Mouse (Mus musculus) neural tube, embryonic 15.5 days (tissue): ENCODE data around the gene Cdkn2b. TPM values are rescaled to one million over a fixed set of nuclear protein-coding genes. Genes with fewer than 3 reads are reported as not detected.

Experiments
- ATAC-seq: fragments of 200-750 bp; cut with Nextera tagmentation; 2 replicates; pipeline ENCODE4 v1.8.0; 2017; ENCODE audit warnings: mild to moderate bottlenecking, moderate TSS enrichment, moderate library complexity; ENCODE audit not compliant: low FRiP score
- H3K27ac ChIP-seq: fragments of 300-500 bp; sonication (generic); replicated peaks from 2 replicates; pipeline ENCODE4 v1.5.1; 2015; ENCODE audit warnings: mild to moderate bottlenecking, inconsistent platforms
- H3K27me3 ChIP-seq: fragments of 300-500 bp; sonication (generic); replicated peaks from 2 replicates; pipeline ENCODE4 v1.6.1; 2015; ENCODE audit warnings: inconsistent platforms
- H3K36me3 ChIP-seq: fragments of 300-500 bp; sonication (generic); 2 replicates; pipeline ENCODE4 v1.6.1; 2015; ENCODE audit warnings: inconsistent platforms
- H3K4me1 ChIP-seq: fragments of 300-500 bp; sonication (generic); 2 replicates; pipeline ENCODE4 v1.6.1; 2015; ENCODE audit warnings: inconsistent platforms
- H3K4me2 ChIP-seq: fragments of 300-500 bp; sonication (generic); 2 replicates; pipeline ENCODE4 v1.6.1; 2015; ENCODE audit warnings: inconsistent platforms, mild to moderate bottlenecking, moderate library complexity
- H3K4me3 ChIP-seq: fragments of 300-500 bp; sonication (generic); replicated peaks from 2 replicates; pipeline ENCODE4 v1.5.1; 2015; ENCODE audit warnings: mild to moderate bottlenecking, inconsistent platforms
- H3K9ac ChIP-seq: fragments of 300-500 bp; sonication (generic); replicated peaks from 2 replicates; pipeline ENCODE4 v1.6.1; 2015; ENCODE audit warnings: mild to moderate bottlenecking, inconsistent platforms
- H3K9me3 ChIP-seq: fragments of 300-500 bp; sonication (generic); replicated peaks from 2 replicates; pipeline ENCODE4 v1.6.1; 2016; ENCODE audit warnings: inconsistent platforms
- WGBS: fragments of 180-500 bp; shearing (Covaris S2); methylation state at CpG from one replicate; pipeline ENCODE4 v1.1.7; 2015; ENCODE audit warnings: mixed read lengths; 5-methylcytosine and 5-hydroxymethylcytosine counted together
- polyA plus RNA-seq: library from polyadenylated mRNA; unstranded; fragments of >200 nt; fragmentation: Nextera tagmentation; extraction: Ambion mirVana; gene quantifications from 2 replicates; pipeline ENCODE4 v1.2.1, GENCODE M21; 2015

Cdkn2b gene
- polyA plus RNA-seq, 1 experiment from 2014 or later, result 0.93 TPM

GRCm38 (mm10) chr4:89272961-89273540 lies 37.8 kb downstream of the Cdkn2b start:
- under 1% methylated on average over 20 of the region's 20 CpGs for WGBS
- H3K4me1 ChIP-seq, result no peaks in the 10 kb centered on the region

GRCm38 (mm10) chr4:89272101-89272718 lies 38.6 kb downstream of the Cdkn2b start:
- 4% methylated on average over 18 of the region's 18 CpGs for WGBS
- peaks cover 85% of the 10 kb centered on the region for H3K27me3 ChIP-seq
- H3K36me3 ChIP-seq, result no peaks in the 10 kb centered on the region
- H3K9me3 ChIP-seq, result no peaks in the 10 kb centered on the region
- H3K4me3 ChIP-seq, result no peak overlapping the region
- H3K4me2 ChIP-seq, result no peak overlapping the region
- ATAC-seq, result no peak
- no peaks in the 10 kb centered on the region for H3K4me1 ChIP-seq
- no peak overlapping the region for H3K27ac ChIP-seq
- no peak overlapping the region for H3K9ac ChIP-seq

More at GRCm38 (mm10) chr4:89272961-89273540, 37.8 kb downstream of the Cdkn2b start:
- no peak overlapping the region for H3K27ac ChIP-seq
- no peak overlapping the region for H3K4me3 ChIP-seq
- H3K36me3 ChIP-seq, result no peaks in the 10 kb centered on the region
- H3K27me3 ChIP-seq, result peaks cover 89% of the 10 kb centered on the region
- H3K9ac ChIP-seq, result no peak overlapping the region
- no peaks in the 10 kb centered on the region for H3K9me3 ChIP-seq
- no peak overlapping the region for H3K4me2 ChIP-seq
- no peak for ATAC-seq

- Histone ChIP-seq H3K9ac (no peak overlapping the region), H3K4me1 (no peaks in the 10 kb centered on the region), H3K4me3 (no peak overlapping the region), H3K36me3 (no peaks in the 10 kb centered on the region), H3K9me3 (no peaks in the 10 kb centered on the region), H3K27ac (no peak overlapping the region), H3K4me2 (no peak overlapping the region), H3K27me3 (no peaks in the 10 kb centered on the region)
- no peak for ATAC-seq
- WGBS, result 76% methylated on average over 1 of the region's 1 CpGs
Measured at GRCm38 (mm10) chr4:89257768-89258167, 53.1 kb downstream of the Cdkn2b start.

Other genes with a start within 250 kb of the Cdkn2b start
- gene Mtap, start 173.9 kb downstream of the Cdkn2b start, polyA plus RNA-seq, result 27.1 and 40.4 TPM in 2 replicates
- not detected in 2 replicates for gene Cdkn2a, start 16.4 kb downstream of the Cdkn2b start, polyA plus RNA-seq